Mouse (Mus musculus): ENCODE results near the gene Otogl. TPM values are rescaled to one million over a fixed set of nuclear protein-coding genes. Genes with fewer than 3 reads are reported as not detected.

The Otogl gene
- polyA plus RNA-seq, 1 experiment = not detected

GRCm38 (mm10) chr10:107896158-107896557, 15.8 kb downstream of the Otogl start:
- H3K4me1 ChIP-seq (ENCODE audit: control insufficient read depth, insufficient read depth, insufficient read length) = no peaks in the 10 kb centered on the region
- no peak overlapping the region for H3K27ac ChIP-seq (ENCODE audit: insufficient read depth, low read length)
- H3K27me3 ChIP-seq (ENCODE audit: control insufficient read depth, insufficient read depth, low read length) = no peaks in the 10 kb centered on the region
- TF ChIP-seq POLR2A (IDR thresholded peaks at IDR 0.05; ENCODE audit: low read depth, low read length) = no peak
- no peak for TF ChIP-seq CTCF (IDR thresholded peaks at IDR 0.05; ENCODE audit: extremely low read depth, insufficient read depth, insufficient read length, insufficient replicate concordance)
- H3K4me3 ChIP-seq (ENCODE audit: extremely low read depth, insufficient read depth, insufficient read length) = no peak overlapping the region
- DNase-seq (ENCODE audit: low read depth in 1 of 2, low spot score in 2 of 2) = no peak
- 83% methylated on average over 4 of the region's 4 CpGs for WGBS
- no peaks in the 10 kb centered on the region for H3K36me3 ChIP-seq (ENCODE audit: control insufficient read depth, insufficient read depth, low read length)

GRCm38 (mm10) chr10:107894663-107895581, 17.0 kb downstream of the Otogl start:
- Histone ChIP-seq H3K4me1 (ENCODE audit: control insufficient read depth, insufficient read depth, insufficient read length) (no peaks in the 10 kb centered on the region), H3K36me3 (ENCODE audit: control insufficient read depth, insufficient read depth, low read length) (no peaks in the 10 kb centered on the region), H3K27me3 (ENCODE audit: control insufficient read depth, insufficient read depth, low read length) (no peaks in the 10 kb centered on the region), H3K4me3 (ENCODE audit: extremely low read depth, insufficient read depth, insufficient read length) (no peak overlapping the region), H3K27ac (ENCODE audit: insufficient read depth, low read length) (no peak overlapping the region)
- no peak for DNase-seq (ENCODE audit: low read depth in 1 of 2, low spot score in 2 of 2)
- TF ChIP-seq POLR2A (IDR thresholded peaks at IDR 0.05; ENCODE audit: low read depth, low read length) (no peak), CTCF (IDR thresholded peaks at IDR 0.05; ENCODE audit: extremely low read depth, insufficient read depth, insufficient read length, insufficient replicate concordance) (no peak)
- 58% methylated on average over 8 of the region's 8 CpGs for WGBS

- 91% methylated on average over 9 of the region's 9 CpGs for WGBS
These were observed 21.5 kb downstream of the Otogl start for GRCm38 (mm10) chr10:107890400-107890799.

GRCm38 (mm10) chr10:107872542-107872941, 39.4 kb downstream of the Otogl start:
- H3K36me3 ChIP-seq (ENCODE audit: control insufficient read depth, insufficient read depth, low read length) = no peaks in the 10 kb centered on the region
- no peaks in the 10 kb centered on the region for H3K27me3 ChIP-seq (ENCODE audit: control insufficient read depth, insufficient read depth, low read length)
- TF ChIP-seq CTCF (IDR thresholded peaks at IDR 0.05; ENCODE audit: extremely low read depth, insufficient read depth, insufficient read length, insufficient replicate concordance) (no peak), POLR2A (IDR thresholded peaks at IDR 0.05; ENCODE audit: low read depth, low read length) (no peak)
- no peak overlapping the region for H3K27ac ChIP-seq (ENCODE audit: insufficient read depth, low read length)
- no peak overlapping the region for H3K4me3 ChIP-seq (ENCODE audit: extremely low read depth, insufficient read depth, insufficient read length)
- DNase-seq (ENCODE audit: low read depth in 1 of 2, low spot score in 2 of 2) = no peak
- H3K4me1 ChIP-seq (ENCODE audit: control insufficient read depth, insufficient read depth, insufficient read length) = no peaks in the 10 kb centered on the region
- WGBS = 20% methylated on average over 5 of the region's 5 CpGs

More at GRCm38 (mm10) chr10:107890400-107890799, 21.5 kb downstream of the Otogl start:
- Histone ChIP-seq H3K4me3 (ENCODE audit: extremely low read depth, insufficient read depth, insufficient read length) (no peak overlapping the region), H3K27ac (ENCODE audit: insufficient read depth, low read length) (no peak overlapping the region), H3K4me1 (ENCODE audit: control insufficient read depth, insufficient read depth, insufficient read length) (no peaks in the 10 kb centered on the region), H3K27me3 (ENCODE audit: control insufficient read depth, insufficient read depth, low read length) (no peaks in the 10 kb centered on the region), H3K36me3 (ENCODE audit: control insufficient read depth, insufficient read depth, low read length) (no peaks in the 10 kb centered on the region)
- TF ChIP-seq CTCF (IDR thresholded peaks at IDR 0.05; ENCODE audit: extremely low read depth, insufficient read depth, insufficient read length, insufficient replicate concordance) (no peak), POLR2A (IDR thresholded peaks at IDR 0.05; ENCODE audit: low read depth, low read length) (no peak)
- DNase-seq (ENCODE audit: low read depth in 1 of 2, low spot score in 2 of 2) = no peak

GRCm38 (mm10) chr10:107872109-107872508, 39.8 kb downstream of the Otogl start:
- Histone ChIP-seq H3K27ac (ENCODE audit: insufficient read depth, low read length) (no peak overlapping the region), H3K4me1 (ENCODE audit: control insufficient read depth, insufficient read depth, insufficient read length) (no peaks in the 10 kb centered on the region), H3K4me3 (ENCODE audit: extremely low read depth, insufficient read depth, insufficient read length) (no peak overlapping the region), H3K27me3 (ENCODE audit: control insufficient read depth, insufficient read depth, low read length) (no peaks in the 10 kb centered on the region), H3K36me3 (ENCODE audit: control insufficient read depth, insufficient read depth, low read length) (no peaks in the 10 kb centered on the region)
- DNase-seq (ENCODE audit: low read depth in 1 of 2, low spot score in 2 of 2) = no peak
- 53% methylated on average over 4 of the region's 4 CpGs for WGBS
- TF ChIP-seq POLR2A (IDR thresholded peaks at IDR 0.05; ENCODE audit: low read depth, low read length) = no peak
- no peak for TF ChIP-seq CTCF (IDR thresholded peaks at IDR 0.05; ENCODE audit: extremely low read depth, insufficient read depth, insufficient read length, insufficient replicate concordance)

GRCm38 (mm10) chr10:107870540-107870939, 41.4 kb downstream of the Otogl start:
- Histone ChIP-seq H3K36me3 (ENCODE audit: control insufficient read depth, insufficient read depth, low read length) (no peaks in the 10 kb centered on the region), H3K27me3 (ENCODE audit: control insufficient read depth, insufficient read depth, low read length) (no peaks in the 10 kb centered on the region), H3K4me1 (ENCODE audit: control insufficient read depth, insufficient read depth, insufficient read length) (no peaks in the 10 kb centered on the region), H3K4me3 (ENCODE audit: extremely low read depth, insufficient read depth, insufficient read length) (no peak overlapping the region), H3K27ac (ENCODE audit: insufficient read depth, low read length) (no peak overlapping the region)
- WGBS = 83% methylated on average over 7 of the region's 7 CpGs
- TF ChIP-seq CTCF (IDR thresholded peaks at IDR 0.05; ENCODE audit: extremely low read depth, insufficient read depth, insufficient read length, insufficient replicate concordance) = no peak
- no peak for TF ChIP-seq POLR2A (IDR thresholded peaks at IDR 0.05; ENCODE audit: low read depth, low read length)
- no peak for DNase-seq (ENCODE audit: low read depth in 1 of 2, low spot score in 2 of 2)

- Histone ChIP-seq H3K36me3 (ENCODE audit: control insufficient read depth, insufficient read depth, low read length) (no peaks in the 10 kb centered on the region), H3K4me3 (ENCODE audit: extremely low read depth, insufficient read depth, insufficient read length) (no peak overlapping the region), H3K27me3 (ENCODE audit: control insufficient read depth, insufficient read depth, low read length) (no peaks in the 10 kb centered on the region), H3K4me1 (ENCODE audit: control insufficient read depth, insufficient read depth, insufficient read length) (no peaks in the 10 kb centered on the region), H3K27ac (ENCODE audit: insufficient read depth, low read length) (no peak overlapping the region)
- TF ChIP-seq CTCF (IDR thresholded peaks at IDR 0.05; ENCODE audit: extremely low read depth, insufficient read depth, insufficient read length, insufficient replicate concordance) = no peak
- TF ChIP-seq POLR2A (IDR thresholded peaks at IDR 0.05; ENCODE audit: low read depth, low read length) = no peak
- no peak for DNase-seq (ENCODE audit: low read depth in 1 of 2, low spot score in 2 of 2)
- WGBS = 48% methylated on average over 8 of the region's 8 CpGs
These were observed 43.0 kb downstream of the Otogl start for GRCm38 (mm10) chr10:107868904-107869303.

Data from spleen, adult 2 months (tissue).